Mouse (Mus musculus): ENCODE data around the gene Nckap5. TPM values are rescaled to one million over a fixed set of nuclear protein-coding genes. Genes with fewer than 3 reads are reported as not detected.

The Nckap5 gene
- total RNA-seq, 1 experiment = 0.18 TPM

GRCm38 (mm10) chr1:126700063-126700977, 130.3 kb downstream of the Nckap5 start:
- TF ChIP-seq ZC3H11A (IDR thresholded peaks at IDR 0.05; ENCODE audit: borderline replicate concordance, low read depth, low read length) (no peak), HCFC1 (IDR thresholded peaks at IDR 0.05; ENCODE audit: borderline replicate concordance, insufficient read depth, low read length) (no peak)
- no peak for DNase-seq (ENCODE audit: low read depth, low spot score)
- Histone ChIP-seq H3K9me3 (ENCODE audit: control insufficient read depth, insufficient read depth, low read depth, low read length) (no peaks in the 10 kb centered on the region), H3K4me3 (ENCODE audit: insufficient read depth in 1 of 2, low read depth in 1 of 2, low read length in 2 of 2, poor library complexity in 1 of 2, severe bottlenecking in 1 of 2) (no peak overlapping the region), H3K36me3 (ENCODE audit: control insufficient read depth, insufficient read depth, low read length, poor library complexity, severe bottlenecking) (no peaks in the 10 kb centered on the region), H3K9ac (ENCODE audit: insufficient read depth, low read depth, low read length, poor library complexity, severe bottlenecking) (no peak overlapping the region), H3K4me1 (ENCODE audit: control insufficient read depth in 2 of 2, insufficient read depth in 2 of 2, low read length in 2 of 2, poor library complexity in 1 of 2) (no peaks in the 10 kb centered on the region), H3K27ac (ENCODE audit: insufficient read depth, low read depth, low read length, poor library complexity, severe bottlenecking) (no peak overlapping the region)
- in situ Hi-C loops (cut with MboI; ENCODE audit: low sequenced_read_pairs in 2 of 2, unreplicated experiment in 2 of 2) = no loop called here

- no peaks in the 10 kb centered on the region for H3K36me3 ChIP-seq (ENCODE audit: control insufficient read depth, insufficient read depth, low read length, poor library complexity, severe bottlenecking)
- no peak for DNase-seq (ENCODE audit: low read depth, low spot score)
- H3K27ac ChIP-seq (ENCODE audit: insufficient read depth, low read depth, low read length, poor library complexity, severe bottlenecking) = no peak overlapping the region
- H3K9me3 ChIP-seq (ENCODE audit: control insufficient read depth, insufficient read depth, low read depth, low read length) = no peaks in the 10 kb centered on the region
- in situ Hi-C loops (cut with MboI; ENCODE audit: low sequenced_read_pairs in 2 of 2, unreplicated experiment in 2 of 2) = no loop called here
- no peak for TF ChIP-seq MAFK (IDR thresholded peaks at IDR 0.05; ENCODE audit: insufficient read depth, low read depth, low read length)
- TF ChIP-seq ZNF384 (IDR thresholded peaks at IDR 0.05; ENCODE audit: low read depth, low read length) = no peak
- no peak for TF ChIP-seq HCFC1 (IDR thresholded peaks at IDR 0.05; ENCODE audit: borderline replicate concordance, insufficient read depth, low read length)
- no peak for TF ChIP-seq ZC3H11A (IDR thresholded peaks at IDR 0.05; ENCODE audit: borderline replicate concordance, low read depth, low read length)
- no peaks in the 10 kb centered on the region for H3K4me1 ChIP-seq (ENCODE audit: control insufficient read depth in 2 of 2, insufficient read depth in 2 of 2, low read length in 2 of 2, poor library complexity in 1 of 2)
- no peak overlapping the region for H3K9ac ChIP-seq (ENCODE audit: insufficient read depth, low read depth, low read length, poor library complexity, severe bottlenecking)
- no peak overlapping the region for H3K4me3 ChIP-seq (ENCODE audit: insufficient read depth in 1 of 2, low read depth in 1 of 2, low read length in 2 of 2, poor library complexity in 1 of 2, severe bottlenecking in 1 of 2)
Observed at GRCm38 (mm10) chr1:126693585-126693984, 137.0 kb downstream of the Nckap5 start.

DNA sequence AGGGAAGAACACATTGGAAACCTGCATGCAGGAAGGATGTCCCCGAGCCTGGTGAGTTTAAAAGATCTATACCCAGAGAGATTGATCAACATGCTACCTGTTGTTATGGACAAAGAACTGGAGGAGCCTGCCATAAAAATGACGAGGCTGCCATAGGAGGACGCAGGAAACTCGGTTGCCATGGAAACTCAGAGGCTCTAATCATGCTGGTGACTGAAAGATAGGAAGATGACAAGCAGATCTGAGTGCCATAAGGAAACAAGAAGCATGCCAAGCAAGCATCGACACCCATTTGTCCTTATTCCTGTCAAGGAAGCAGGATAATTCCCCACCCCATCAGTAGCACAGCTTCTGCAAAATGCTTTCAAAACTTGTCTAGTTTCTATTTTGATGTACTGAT, 142.0 kb downstream of the Nckap5 start:
- in situ Hi-C loops (cut with MboI; ENCODE audit: low sequenced_read_pairs in 2 of 2, unreplicated experiment in 2 of 2) = no loop called here
- H3K4me1 ChIP-seq (ENCODE audit: control insufficient read depth in 2 of 2, insufficient read depth in 2 of 2, low read length in 2 of 2, poor library complexity in 1 of 2) = no peaks in the 10 kb centered on the region
- H3K4me3 ChIP-seq (ENCODE audit: insufficient read depth in 1 of 2, low read depth in 1 of 2, low read length in 2 of 2, poor library complexity in 1 of 2, severe bottlenecking in 1 of 2) = no peak overlapping the region
- TF ChIP-seq MAFK (IDR thresholded peaks at IDR 0.05; ENCODE audit: insufficient read depth, low read depth, low read length) = no peak
- no peak for TF ChIP-seq ZC3H11A (IDR thresholded peaks at IDR 0.05; ENCODE audit: borderline replicate concordance, low read depth, low read length)
- TF ChIP-seq HCFC1 (IDR thresholded peaks at IDR 0.05; ENCODE audit: borderline replicate concordance, insufficient read depth, low read length) = no peak
- no peak for TF ChIP-seq CHD2 (IDR thresholded peaks at IDR 0.05; ENCODE audit: low read depth, low read length)
- no peak for TF ChIP-seq ZNF384 (IDR thresholded peaks at IDR 0.05; ENCODE audit: low read depth, low read length)
- H3K27ac ChIP-seq (ENCODE audit: insufficient read depth, low read depth, low read length, poor library complexity, severe bottlenecking) = no peak overlapping the region
- H3K36me3 ChIP-seq (ENCODE audit: control insufficient read depth, insufficient read depth, low read length, poor library complexity, severe bottlenecking) = no peaks in the 10 kb centered on the region
- no peak overlapping the region for H3K9ac ChIP-seq (ENCODE audit: insufficient read depth, low read depth, low read length, poor library complexity, severe bottlenecking)
- H3K9me3 ChIP-seq (ENCODE audit: control insufficient read depth, insufficient read depth, low read depth, low read length) = no peaks in the 10 kb centered on the region
- no peak for DNase-seq (ENCODE audit: low read depth, low spot score)

GRCm38 (mm10) chr1:126686678-126687077, 143.9 kb downstream of the Nckap5 start:
- no peak overlapping the region for H3K4me3 ChIP-seq (ENCODE audit: insufficient read depth in 1 of 2, low read depth in 1 of 2, low read length in 2 of 2, poor library complexity in 1 of 2, severe bottlenecking in 1 of 2)
- no peak for DNase-seq (ENCODE audit: low read depth, low spot score)
- TF ChIP-seq ZNF384 (IDR thresholded peaks at IDR 0.05; ENCODE audit: low read depth, low read length) (no peak), MAFK (IDR thresholded peaks at IDR 0.05; ENCODE audit: insufficient read depth, low read depth, low read length) (no peak), HCFC1 (IDR thresholded peaks at IDR 0.05; ENCODE audit: borderline replicate concordance, insufficient read depth, low read length) (no peak), CHD2 (IDR thresholded peaks at IDR 0.05; ENCODE audit: low read depth, low read length) (no peak), ZC3H11A (IDR thresholded peaks at IDR 0.05; ENCODE audit: borderline replicate concordance, low read depth, low read length) (no peak)
- H3K4me1 ChIP-seq (ENCODE audit: control insufficient read depth in 2 of 2, insufficient read depth in 2 of 2, low read length in 2 of 2, poor library complexity in 1 of 2) = no peaks in the 10 kb centered on the region
- in situ Hi-C loops (cut with MboI; ENCODE audit: low sequenced_read_pairs in 2 of 2, unreplicated experiment in 2 of 2) = no loop called here
- no peaks in the 10 kb centered on the region for H3K36me3 ChIP-seq (ENCODE audit: control insufficient read depth, insufficient read depth, low read length, poor library complexity, severe bottlenecking)
- H3K9ac ChIP-seq (ENCODE audit: insufficient read depth, low read depth, low read length, poor library complexity, severe bottlenecking) = no peak overlapping the region
- H3K27ac ChIP-seq (ENCODE audit: insufficient read depth, low read depth, low read length, poor library complexity, severe bottlenecking) = no peak overlapping the region
- H3K9me3 ChIP-seq (ENCODE audit: control insufficient read depth, insufficient read depth, low read depth, low read length) = no peaks in the 10 kb centered on the region

All from ES-E14 (cell line).